8 mouse cellular contexts compared by ENCODE assay signal in genomic region chr17:45596631-45597396, GRCm38 (mm10). TPM values are rescaled to one million over a fixed set of nuclear protein-coding genes. Genes with fewer than 3 reads are reported as not detected.
A peak's percentile ranks its signal among the peaks of the same experiment; 100 is the strongest.
DNase-seq lines count a peak whose midpoint lies in the region; ATAC-seq and TF ChIP-seq lines count a peak whose summit lies in the region.

No protein-coding gene starts in this region.

- H3K27me3 ChIP-seq in forebrain, embryonic 14.5 days (replicated peaks; ENCODE audit: control insufficient read depth, insufficient read depth, low read length): peaks cover 27% of the 10 kb centered on the region

- DNase-seq in ES-E14 (ENCODE audit: low read depth, low spot score): no peak
- DNase-seq in brain, embryonic 14.5 days (ENCODE audit: low read depth): peak; percentile 79
- peak; percentile 72 for DNase-seq in forebrain, embryonic 14.5 days (ENCODE audit: low spot score)
- peak; percentile 88 for DNase-seq in heart, postnatal 4 days
- DNase-seq in layer of hippocampus, adult 9-11 months: peak; percentile 69
- DNase-seq in lung, postnatal 36 days: peak; percentile 89
- DNase-seq in right cerebral cortex, postnatal 25 days: peak; percentile 43
- DNase-seq in c-Kit-positive CD71-positive TER-119-positive erythroid progenitor cells, embryonic 14.5 days (ENCODE audit: low spot score): no peak

- peak overlapping the region; percentile 67 for H3K27ac ChIP-seq in ES-E14 (ENCODE audit: insufficient read depth, low read depth, low read length, poor library complexity, severe bottlenecking)
- peak overlapping the region; percentile 78 for H3K27ac ChIP-seq in forebrain, embryonic 14.5 days (ENCODE audit: low read depth, low read length)

- peak overlapping the region; percentile 3; the same call in 1 of the 2 replicates for H3K9ac ChIP-seq in ES-E14 (ENCODE audit: insufficient read depth, low read depth, low read length, poor library complexity, severe bottlenecking)
- H3K9ac ChIP-seq in forebrain, embryonic 14.5 days (ENCODE audit: low read length): no peak overlapping the region

- TF ChIP-seq CTCF in brain, embryonic 14.5 days (IDR thresholded peaks at IDR 0.05; ENCODE audit: borderline replicate concordance, extremely low read depth, insufficient read depth, insufficient read length): peak; percentile 62

- H3K4me3 ChIP-seq in ES-E14 (ENCODE audit: insufficient read depth in 1 of 2, low read depth in 1 of 2, low read length in 2 of 2, poor library complexity in 1 of 2, severe bottlenecking in 1 of 2): no peak overlapping the region
- no peak overlapping the region for H3K4me3 ChIP-seq in forebrain, embryonic 14.5 days (ENCODE audit: low read depth, low read length)

- H3K4me2 ChIP-seq in forebrain, embryonic 14.5 days (ENCODE audit: low read length): no peak overlapping the region

- H3K9me3 ChIP-seq in ES-E14 (ENCODE audit: control insufficient read depth, insufficient read depth, low read depth, low read length): no peaks in the 10 kb centered on the region
- H3K9me3 ChIP-seq in forebrain, embryonic 14.5 days (replicated peaks; ENCODE audit: control insufficient read depth, low read length): no peaks in the 10 kb centered on the region

- TF ChIP-seq POLR2A in brain, embryonic 14.5 days (IDR thresholded peaks at IDR 0.05; ENCODE audit: borderline replicate concordance, extremely low read depth, insufficient read depth, insufficient read length, poor library complexity, severe bottlenecking): no peak

- WGBS in forebrain, embryonic 14.5 days: 25% methylated on average over 11 of the region's 11 CpGs

- H3K4me1 ChIP-seq in ES-E14 (ENCODE audit: control insufficient read depth in 2 of 2, insufficient read depth in 2 of 2, low read length in 2 of 2, poor library complexity in 1 of 2): peaks cover 5 to 17% of the 10 kb centered on the region in 2 experiments; a peak in 3 of 4 replicates
- peaks cover 19% of the 10 kb centered on the region; the same call in 1 of the 2 replicates for H3K4me1 ChIP-seq in forebrain, embryonic 14.5 days (ENCODE audit: control insufficient read depth, insufficient read depth, low read length)

- peaks cover 11% of the 10 kb centered on the region; the same call in 1 of the 2 replicates for H3K36me3 ChIP-seq in ES-E14 (ENCODE audit: control insufficient read depth, insufficient read depth, low read length, poor library complexity, severe bottlenecking)
- no peaks in the 10 kb centered on the region for H3K36me3 ChIP-seq in forebrain, embryonic 14.5 days (ENCODE audit: control insufficient read depth, insufficient read depth, low read length)

- peak; percentile 69 for ATAC-seq in forebrain, embryonic 14.5 days

- in situ Hi-C loops in ES-E14 (cut with MboI; ENCODE audit: low sequenced_read_pairs in 2 of 2, unreplicated experiment in 2 of 2): no loop called here

TF ChIP-seq in ES-E14, 5 proteins besides CTCF, POLR2A, EP300 and RAD21:
- TF ChIP-seq CHD2 (IDR thresholded peaks at IDR 0.05; ENCODE audit: low read depth, low read length) (no peak), ZNF384 (IDR thresholded peaks at IDR 0.05; ENCODE audit: low read depth, low read length) (no peak), ZC3H11A (IDR thresholded peaks at IDR 0.05; ENCODE audit: borderline replicate concordance, low read depth, low read length) (no peak), MAFK (IDR thresholded peaks at IDR 0.05; ENCODE audit: insufficient read depth, low read depth, low read length) (no peak), HCFC1 (IDR thresholded peaks at IDR 0.05; ENCODE audit: borderline replicate concordance, insufficient read depth, low read length) (no peak)

RNA-seq across cellular contexts. Expression of gene Slc29a1, which starts 2.6 kb away (rescaled TPM):
- 321 and 677 TPM in 2 replicates for total RNA-seq in ES-E14 (2012; rRNA removed)
- 43.6 and 60.9 TPM in 2 replicates for polyA plus RNA-seq in brain, embryonic 14.5 days (2012; rRNA removed)
- 53.0 and 60.9 TPM in 2 replicates for polyA plus RNA-seq in forebrain, embryonic 14.5 days (2014; fragmentation: Nextera tagmentation; extraction: Ambion mirVana)
- total RNA-seq in heart, postnatal 4 days (2021): 10 to 100 TPM; 77.9 to 96.2 TPM

RNA-seq across cellular contexts. Expression of gene Mymx, which starts 5.1 kb away (rescaled TPM):
- total RNA-seq in ES-E14 (2012; rRNA removed): 66.0 and 95.3 TPM in 2 replicates
- polyA plus RNA-seq in brain, embryonic 14.5 days (2012; rRNA removed): 0.42 and 0.92 TPM in 2 replicates
- polyA plus RNA-seq in forebrain, embryonic 14.5 days (2014; fragmentation: Nextera tagmentation; extraction: Ambion mirVana): not detected in 2 replicates
- not detected for total RNA-seq in heart, postnatal 4 days (2021)

RNA-seq across cellular contexts. Expression of gene Hsp90ab1, which starts 23.7 kb away (rescaled TPM):
- 1,660 and 1,758 TPM in 2 replicates for total RNA-seq in ES-E14 (2012; rRNA removed)
- polyA plus RNA-seq in brain, embryonic 14.5 days (2012; rRNA removed): 677 and 1,066 TPM in 2 replicates
- polyA plus RNA-seq in forebrain, embryonic 14.5 days (2014; fragmentation: Nextera tagmentation; extraction: Ambion mirVana): 1,462 and 1,472 TPM in 2 replicates
- 1,000 to 10,000 TPM; 1,093 to 1,133 TPM for total RNA-seq in heart, postnatal 4 days (2021)

RNA-seq across cellular contexts. Expression of gene Slc35b2, which starts 33.1 kb away (rescaled TPM):
- total RNA-seq in ES-E14 (2012; rRNA removed): 96.7 and 98.7 TPM in 2 replicates
- 79.5 and 89.1 TPM in 2 replicates for polyA plus RNA-seq in brain, embryonic 14.5 days (2012; rRNA removed)
- polyA plus RNA-seq in forebrain, embryonic 14.5 days (2014; fragmentation: Nextera tagmentation; extraction: Ambion mirVana): 99.4 and 102 TPM in 2 replicates
- 10 to 100 TPM; 37.3 to 39.2 TPM for total RNA-seq in heart, postnatal 4 days (2021)

RNA-seq across cellular contexts. Expression of gene Nfkbie, which starts 41.3 kb away (rescaled TPM):
- 2.1 and 2.2 TPM in 2 replicates for total RNA-seq in ES-E14 (2012; rRNA removed)
- polyA plus RNA-seq in brain, embryonic 14.5 days (2012; rRNA removed): 2.8 and 3.4 TPM in 2 replicates
- 3.3 and 4.1 TPM in 2 replicates for polyA plus RNA-seq in forebrain, embryonic 14.5 days (2014; fragmentation: Nextera tagmentation; extraction: Ambion mirVana)
- 1 to 10 TPM; 1.5 to 1.9 TPM for total RNA-seq in heart, postnatal 4 days (2021)

Comparison
In these comparisons a context has a peak if more than half of its experiments do, and no peak if none do; other contexts are left out.
1. DNase-seq: peak in brain, embryonic 14.5 days (single experiment), forebrain, embryonic 14.5 days (single experiment), heart, postnatal 4 days (single experiment), layer of hippocampus, adult 9-11 months (single experiment), lung, postnatal 36 days (single experiment) and right cerebral cortex, postnatal 25 days (single experiment); none in ES-E14 (single experiment) and c-Kit-positive CD71-positive TER-119-positive erythroid progenitor cells, embryonic 14.5 days (single experiment).
2. RNA of gene Mymx, which starts 5.1 kb away (total RNA-seq): 66.0 to 95.3 TPM in ES-E14; not detected in heart, postnatal 4 days; every median in the first group is over 10 times any median in the second.